Mouse (Mus musculus) mesoderm, embryonic 11.5 days (tissue): ENCODE data around the gene 4933427D14Rik.

Source experiments
- DNase-seq: peaks from one replicate; pipeline ENCODE4 v3.0.0-alpha.2; 2012; ENCODE audit warnings: low read depth, low spot score

Gene 4933427D14Rik

DNA sequence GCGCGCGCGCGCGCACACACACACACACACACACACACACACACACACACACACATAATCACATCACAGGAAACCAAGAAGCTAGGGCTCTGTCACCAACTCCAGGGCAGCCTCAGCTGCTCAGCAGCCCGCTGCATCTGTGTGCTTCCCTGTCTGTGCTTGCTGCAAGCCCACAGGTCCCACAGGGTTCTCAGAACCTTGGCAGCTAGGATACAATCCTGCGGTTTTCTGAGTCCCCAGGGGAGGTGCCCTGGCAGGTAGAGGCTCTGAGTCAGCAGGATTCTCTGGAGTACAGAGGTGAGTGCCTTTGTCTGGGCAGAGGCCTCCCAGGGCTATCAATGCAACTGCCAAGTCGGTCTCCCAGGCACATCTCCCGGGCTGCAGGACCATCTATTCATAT, 64.4 kb downstream of the 4933427D14Rik start:
- DNase-seq = no peak

DNA sequence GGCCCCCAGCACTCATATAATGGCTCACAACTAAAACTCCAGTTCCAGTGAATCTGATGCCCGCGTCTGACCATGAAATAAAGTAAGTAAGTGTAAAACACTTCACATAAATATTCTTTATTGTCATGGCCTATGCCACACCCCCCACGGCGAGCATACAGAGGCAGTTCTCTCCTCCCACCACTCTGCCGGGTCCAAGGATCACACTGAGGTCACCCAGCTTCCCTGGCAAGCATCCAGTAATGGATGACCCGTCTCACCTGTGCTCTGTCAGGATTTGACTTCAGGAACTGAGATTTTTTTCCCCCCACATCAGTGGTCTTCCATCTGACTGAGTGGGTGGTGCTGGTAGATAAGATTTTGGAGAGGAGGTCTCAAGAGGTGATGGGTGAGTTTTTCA, 67.1 kb downstream of the 4933427D14Rik start:
- no peak for DNase-seq

DNA sequence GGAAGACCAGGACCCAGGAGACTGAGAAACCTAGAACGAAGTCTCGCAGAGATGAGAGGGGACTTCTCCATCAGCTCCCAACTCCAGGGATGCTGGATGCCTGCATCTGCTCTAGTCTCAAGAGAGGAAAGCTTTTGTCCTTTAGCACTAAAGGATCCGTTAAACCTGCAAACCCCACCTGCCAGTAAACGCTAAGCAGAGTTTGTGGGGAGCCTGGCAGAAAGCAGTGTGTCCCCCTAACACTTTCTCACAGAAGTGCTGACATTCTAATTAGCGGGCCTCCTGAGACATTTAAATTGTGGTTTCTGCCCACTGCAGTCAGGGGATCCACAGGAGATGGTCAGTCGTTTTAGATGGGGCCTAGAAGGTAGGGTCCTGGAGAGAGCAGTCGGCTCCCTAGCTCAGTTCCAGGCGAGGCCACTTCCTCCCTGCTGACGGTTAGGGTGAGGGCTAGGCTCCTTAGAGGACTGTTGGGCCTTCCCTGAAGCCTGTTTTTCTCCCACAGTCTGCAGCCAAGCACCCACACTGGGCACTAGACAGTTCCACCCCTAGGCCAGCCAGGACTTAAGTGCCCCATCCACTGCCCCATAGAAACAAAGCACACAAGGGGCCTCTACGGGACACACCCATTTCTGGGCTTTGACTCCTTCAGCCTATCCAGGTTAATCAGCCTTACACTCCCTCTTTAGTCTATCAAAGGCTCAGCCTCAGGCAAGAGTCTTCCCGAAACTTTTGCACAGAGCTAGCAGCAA, 70.9 kb downstream of the 4933427D14Rik start:
- no peak for DNase-seq

DNA sequence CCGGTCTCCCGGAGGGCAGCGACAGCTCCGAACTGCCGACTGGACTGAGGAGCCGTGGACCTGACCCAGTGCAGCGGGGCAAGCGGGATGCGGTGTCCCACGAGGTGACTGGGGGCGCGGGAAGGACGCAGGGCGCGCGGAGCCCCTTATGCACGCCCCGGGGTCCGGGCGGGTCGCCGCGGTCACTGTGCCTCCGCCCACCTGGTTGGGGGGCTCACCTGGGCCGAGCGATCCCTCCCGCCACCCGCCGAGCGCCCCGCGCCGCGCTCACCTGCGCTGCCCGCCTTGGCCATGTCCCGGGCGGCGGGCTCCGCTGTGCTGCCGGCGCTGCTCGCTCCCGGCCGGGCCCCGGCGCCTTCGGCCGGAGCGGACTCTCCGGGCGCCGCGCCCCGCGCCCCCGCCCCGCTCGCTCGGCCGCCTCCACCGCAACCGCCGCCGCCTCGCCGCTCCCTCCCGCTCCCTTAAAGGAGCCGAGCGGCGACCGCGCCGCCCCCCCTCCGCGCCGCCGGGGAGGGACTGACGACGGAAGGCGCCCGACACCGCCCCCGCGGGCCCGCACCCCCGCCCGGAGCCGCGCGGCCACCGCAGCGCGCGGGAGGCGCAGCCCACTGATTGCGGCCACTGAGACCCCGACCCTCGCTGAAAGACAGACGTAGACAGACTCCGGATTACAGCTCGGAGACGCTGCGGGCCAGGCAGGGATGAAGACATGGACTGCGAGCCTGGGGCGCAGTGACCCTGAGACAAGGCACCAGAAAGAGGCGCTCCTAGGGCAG, 71.7 kb downstream of the 4933427D14Rik start, which contains the start of gene Pitpnm3:
Gene Pitpnm3, minus strand, starts transcription at position 396 of the 776 bp plus-strand sequence.
- no peak for DNase-seq

DNA sequence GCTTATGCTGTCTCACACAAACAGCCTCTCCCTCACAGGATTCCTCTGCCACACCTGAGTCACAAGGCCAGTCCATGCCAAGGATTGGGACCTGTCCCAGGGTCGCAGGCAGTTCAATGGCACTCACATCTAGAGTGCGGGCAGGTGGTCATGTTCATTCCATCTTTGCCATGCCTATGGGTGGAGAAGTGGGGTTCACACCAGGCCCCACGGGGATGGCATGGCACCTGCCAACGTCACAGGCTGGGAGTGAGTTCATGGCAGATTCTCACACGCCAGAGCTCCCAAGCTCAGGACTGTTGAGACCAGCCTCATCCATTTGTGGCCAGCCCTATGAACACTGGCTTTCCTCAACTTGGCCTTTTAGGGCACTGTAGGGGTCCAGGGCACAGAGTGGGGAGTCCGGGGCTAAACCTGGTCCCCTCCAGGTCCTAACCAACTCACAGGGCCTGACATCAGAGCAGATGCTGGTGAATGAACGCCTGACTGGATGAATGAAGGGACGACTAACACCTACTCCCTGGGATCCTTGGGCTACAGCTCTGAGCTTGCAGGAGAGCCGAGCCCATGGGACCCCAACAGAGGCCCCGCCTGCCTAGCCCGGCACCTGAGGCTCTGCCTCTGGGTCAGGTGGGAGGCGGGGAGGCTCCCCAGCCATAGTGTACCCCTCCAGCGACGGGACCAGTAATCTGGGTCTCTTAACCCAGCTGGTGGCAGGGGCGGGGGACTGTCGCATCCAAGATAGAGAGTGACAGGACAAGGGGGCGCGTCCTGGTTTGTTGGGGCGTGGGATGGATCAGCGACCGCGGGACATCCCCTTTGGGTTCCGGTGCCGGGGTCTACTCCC, 72.5 kb downstream of the 4933427D14Rik start:
- no peak for DNase-seq

DNA sequence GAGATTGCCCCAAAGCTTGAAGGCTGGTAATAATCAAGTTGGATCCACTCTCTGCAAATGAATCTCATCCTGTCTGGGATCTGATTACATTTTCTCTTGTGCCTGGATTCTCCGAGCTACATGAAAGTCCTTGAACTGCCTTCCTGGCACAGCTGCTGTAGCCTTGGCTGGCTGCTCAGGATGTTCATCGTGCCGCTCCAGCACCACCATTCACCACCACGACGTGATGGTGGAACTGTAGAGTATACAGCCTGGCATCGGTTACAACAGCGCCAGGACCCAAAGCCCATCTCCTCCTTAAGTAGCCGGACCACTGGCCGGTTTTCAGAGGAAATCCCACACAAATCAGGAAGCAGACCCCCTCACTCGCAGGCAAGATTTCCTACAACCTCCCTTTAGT, 74.2 kb downstream of the 4933427D14Rik start:
- no peak for DNase-seq

DNA sequence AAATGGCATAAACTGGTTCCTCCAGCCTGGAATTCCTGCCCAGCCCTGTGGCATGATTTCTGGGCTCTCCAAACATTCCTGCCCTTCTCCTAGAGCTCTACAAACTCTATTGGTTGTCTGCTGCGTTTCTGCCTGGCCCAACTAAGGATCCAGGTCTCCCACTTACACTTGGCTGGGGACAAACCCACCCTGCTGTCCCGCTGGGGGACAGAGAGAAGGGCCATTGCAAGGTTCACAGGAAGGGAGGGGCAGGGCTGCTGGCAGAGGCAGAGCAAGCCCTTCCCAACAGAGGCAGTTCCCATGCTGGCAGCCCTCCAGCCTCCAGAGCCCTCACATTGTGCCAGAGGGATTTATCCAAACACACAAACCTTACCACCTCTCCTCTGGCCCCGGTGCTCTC, 75.0 kb downstream of the 4933427D14Rik start:
- DNase-seq = no peak

DNA sequence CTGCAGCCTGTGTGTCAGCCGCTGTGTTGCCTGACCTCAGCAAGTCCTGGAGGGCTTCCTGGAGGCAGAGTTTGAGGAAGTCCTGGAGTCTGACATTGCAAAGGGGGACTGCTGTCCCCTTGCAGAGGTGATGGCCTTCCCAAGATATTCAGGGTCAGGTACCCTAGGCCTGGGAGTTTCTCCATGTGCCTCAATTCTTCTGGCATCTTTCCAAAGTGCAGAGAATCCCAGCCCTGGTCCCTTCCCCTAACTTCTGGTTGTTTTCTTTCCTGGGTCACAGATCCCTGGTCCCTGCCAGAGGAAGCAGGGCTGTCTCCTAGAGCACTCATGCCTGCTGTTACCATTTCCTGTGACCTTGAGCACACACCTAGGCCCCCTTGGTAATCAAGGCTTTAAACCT, 75.6 kb downstream of the 4933427D14Rik start:
- no peak for DNase-seq

DNA sequence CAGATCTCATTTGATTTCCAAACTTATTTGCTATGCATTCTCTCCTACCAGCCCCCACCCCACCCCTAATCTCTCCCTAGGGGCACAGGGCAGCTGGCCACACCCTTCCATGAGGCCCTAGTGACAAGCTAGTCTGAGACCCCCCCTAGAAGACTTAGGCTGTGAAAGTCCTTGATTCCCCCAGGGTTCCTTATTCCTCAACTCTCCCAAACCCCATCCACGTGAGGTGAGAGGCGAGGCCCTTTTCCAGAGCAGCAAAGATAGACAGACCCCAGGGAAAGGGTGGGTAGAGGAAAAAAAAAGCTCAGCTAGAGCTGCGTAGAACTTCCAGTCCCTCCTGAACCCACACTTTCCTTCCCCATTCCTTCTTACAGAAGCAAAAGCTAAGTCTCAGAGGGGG, 76.4 kb downstream of the 4933427D14Rik start:
- no peak for DNase-seq

DNA sequence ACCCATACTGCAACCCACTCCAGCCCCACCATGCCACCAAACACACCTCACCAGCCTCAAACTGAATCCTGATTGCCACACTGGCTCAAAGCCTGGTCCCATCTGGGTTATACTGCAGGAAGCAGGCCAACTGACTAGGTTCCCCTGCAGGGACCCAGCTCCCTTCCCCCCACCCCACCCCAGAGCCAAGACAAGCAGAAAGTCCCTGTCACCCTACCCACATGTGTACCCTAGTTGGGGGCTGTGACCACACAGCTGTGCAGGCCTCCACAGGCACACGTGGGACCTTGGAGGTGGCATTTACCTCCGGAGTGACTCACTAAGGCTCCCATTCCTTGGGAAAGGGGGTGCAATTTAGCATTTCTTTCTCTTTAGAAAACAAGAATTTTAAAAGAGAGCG, 76.8 kb downstream of the 4933427D14Rik start:
- DNase-seq = no peak

DNA sequence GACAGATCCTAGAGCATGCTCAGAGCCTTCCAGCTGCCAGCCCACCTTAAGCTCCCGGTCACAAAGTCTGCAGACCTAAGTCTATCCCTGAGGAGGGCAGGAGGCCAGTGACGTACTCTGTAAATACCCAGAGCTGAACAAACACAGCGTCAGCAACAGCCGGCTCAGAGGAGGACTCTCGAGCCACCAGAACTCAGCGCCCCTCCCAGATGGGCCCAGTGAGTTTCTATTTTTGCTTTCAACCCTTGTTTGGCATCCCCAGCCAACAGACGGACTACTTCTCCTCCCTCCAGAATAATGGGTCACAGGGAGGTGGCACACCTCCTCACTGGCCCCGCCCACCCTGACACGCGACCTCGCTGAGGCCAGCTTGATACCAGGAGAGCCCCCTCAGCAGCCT, 77.2 kb downstream of the 4933427D14Rik start:
- DNase-seq = no peak

DNA sequence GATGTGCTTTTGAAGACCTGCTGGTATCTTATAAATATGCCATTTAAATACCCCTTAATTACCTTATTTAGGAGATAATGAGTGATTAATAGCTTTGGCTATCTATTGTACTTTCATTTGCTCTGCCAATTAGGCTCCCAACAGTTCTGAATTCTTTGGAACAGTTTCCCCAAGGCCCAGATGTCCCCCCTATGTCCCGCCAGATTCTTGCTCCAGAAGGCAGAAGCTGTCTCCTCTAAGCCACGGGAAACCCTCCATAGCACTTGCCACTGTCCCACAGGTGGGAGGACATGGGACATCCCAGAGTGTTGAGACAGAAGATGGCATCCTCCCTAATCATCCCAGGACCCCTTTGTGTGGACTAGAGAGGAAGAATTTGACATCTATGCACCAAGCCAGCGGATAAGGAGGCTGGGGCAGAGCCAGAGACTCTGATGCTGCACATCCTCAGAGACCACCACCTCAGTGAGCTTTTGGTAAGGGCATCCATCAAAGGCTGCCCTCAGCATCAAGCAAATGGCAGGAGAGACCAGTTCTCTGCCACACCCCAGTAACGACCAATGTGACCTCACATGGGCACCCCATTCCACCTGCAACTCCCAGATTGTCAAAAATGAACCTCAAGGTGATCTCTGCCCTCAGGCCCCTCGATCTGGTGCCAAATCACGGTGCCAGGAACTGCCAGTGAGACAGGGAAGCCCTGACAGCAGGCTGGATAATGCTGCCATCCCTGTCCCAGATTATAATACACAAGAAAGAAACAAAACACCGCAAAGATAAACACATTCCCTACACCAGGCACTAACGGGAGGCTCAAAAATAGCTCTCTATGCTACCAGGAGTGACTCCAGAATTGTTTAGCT, 78.0 kb downstream of the 4933427D14Rik start:
- DNase-seq = no peak

DNA sequence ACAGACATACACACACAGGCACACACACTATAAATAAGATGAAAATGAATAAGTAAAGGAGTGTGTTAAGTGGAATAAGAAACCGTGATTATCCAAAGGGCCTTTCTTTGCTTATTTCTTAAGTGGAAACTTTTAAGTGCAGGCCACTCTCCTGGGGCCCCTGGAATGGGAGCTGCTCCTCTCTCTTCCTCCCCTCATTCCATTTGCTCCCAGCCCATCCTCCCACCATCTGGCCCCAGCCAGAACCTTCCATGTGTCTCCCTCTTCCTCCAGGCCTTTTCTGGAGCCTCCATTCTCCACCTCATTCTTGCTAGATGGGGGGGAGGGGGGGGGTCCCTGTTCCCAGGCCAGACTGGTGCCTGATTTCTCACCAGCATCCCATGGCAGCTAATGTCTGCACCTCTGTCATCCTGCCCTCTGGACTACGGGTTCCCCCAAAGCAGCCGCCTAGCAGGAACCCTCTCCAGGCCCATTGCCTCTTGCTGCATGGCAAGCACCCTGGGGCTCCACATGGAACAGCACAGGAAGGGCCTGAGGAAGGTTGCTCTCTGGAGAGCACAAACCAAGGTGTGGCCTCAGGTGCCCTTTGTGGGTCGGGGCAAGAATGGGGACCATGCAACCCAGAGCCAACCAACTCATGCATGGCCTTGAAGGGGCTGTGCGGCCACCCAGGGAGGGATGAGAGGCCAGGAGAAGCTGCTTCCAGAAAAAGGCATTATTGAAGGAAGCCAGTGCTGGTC, 79.6 kb downstream of the 4933427D14Rik start:
- DNase-seq = no peak

DNA sequence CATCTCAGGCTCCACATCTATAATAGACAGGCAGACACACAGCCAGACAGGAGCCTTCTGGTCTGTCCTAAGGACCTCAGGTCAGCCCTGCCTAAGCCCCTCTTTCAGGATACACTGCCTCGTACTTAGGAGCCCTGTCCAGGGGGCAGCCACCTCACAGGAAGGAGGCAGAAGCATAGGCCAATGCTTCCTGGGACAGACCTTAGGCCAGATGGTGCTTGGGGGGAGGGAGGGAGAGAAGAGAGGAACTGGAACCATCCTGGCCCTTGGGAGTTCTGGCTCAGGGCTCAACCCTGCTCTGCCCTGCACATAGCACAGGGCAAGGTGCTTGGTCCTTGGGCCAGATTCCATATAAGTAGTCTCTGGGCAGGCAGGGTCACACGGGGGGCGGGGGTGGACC, 81.5 kb downstream of the 4933427D14Rik start:
- DNase-seq = no peak

DNA sequence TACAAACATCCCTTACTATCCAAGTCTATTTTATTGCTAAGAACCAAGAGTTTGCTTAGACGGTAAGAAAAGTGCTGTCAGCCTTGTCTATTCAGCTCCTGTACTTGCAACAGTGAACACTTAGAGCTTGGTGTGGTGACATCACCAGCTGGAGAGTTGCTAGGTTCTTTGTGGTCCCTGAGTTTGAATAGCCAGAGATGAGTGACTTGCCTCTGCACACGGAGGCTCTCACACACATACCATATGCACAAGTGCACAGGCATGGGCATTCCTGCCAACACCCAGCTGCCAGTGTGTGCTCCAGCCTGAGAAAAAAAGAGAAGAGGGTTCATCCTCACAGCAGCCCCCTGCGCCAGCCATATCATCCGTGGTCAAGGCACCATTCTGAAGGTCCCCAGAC, 83.7 kb downstream of the 4933427D14Rik start:
- no peak for DNase-seq

DNA sequence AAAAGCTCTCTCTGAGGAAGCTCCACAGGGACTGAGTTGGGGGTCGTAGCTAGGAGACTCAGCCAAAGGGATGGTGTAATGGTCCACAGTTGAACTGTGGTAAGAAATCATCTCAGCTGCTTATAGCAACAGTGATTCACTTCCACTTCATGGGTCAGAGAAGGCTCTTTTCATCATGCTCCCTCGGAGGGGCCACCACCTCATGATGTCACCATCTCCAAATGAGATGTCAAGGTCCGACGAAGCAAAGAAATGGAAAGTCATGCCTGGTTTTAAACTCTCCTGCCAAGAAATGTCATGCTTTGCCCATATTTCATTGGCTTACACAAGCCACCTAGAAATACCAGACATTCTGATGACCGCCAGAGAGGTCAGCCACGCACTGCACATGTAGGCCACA, 86.9 kb downstream of the 4933427D14Rik start:
- DNase-seq = no peak

DNA sequence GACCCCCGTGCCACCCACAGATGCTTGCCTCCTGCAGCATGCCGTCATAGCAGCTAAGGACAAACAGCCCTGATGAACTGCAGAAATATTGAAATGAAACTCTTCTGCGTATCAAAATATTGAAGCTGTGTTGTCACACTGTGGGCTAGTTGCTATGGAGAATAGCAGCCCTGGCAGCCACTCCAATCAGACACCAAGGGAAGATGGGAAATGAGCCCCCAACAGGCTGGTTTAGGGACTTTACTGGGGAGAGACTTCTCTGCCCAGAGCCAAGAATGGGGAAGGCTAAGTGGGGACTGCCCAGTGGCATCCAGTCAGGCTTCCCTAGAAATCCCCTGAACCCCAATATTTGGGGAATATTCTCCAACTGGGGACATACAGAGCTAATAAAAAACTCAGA, 88.6 kb downstream of the 4933427D14Rik start:
- DNase-seq = no peak

DNA sequence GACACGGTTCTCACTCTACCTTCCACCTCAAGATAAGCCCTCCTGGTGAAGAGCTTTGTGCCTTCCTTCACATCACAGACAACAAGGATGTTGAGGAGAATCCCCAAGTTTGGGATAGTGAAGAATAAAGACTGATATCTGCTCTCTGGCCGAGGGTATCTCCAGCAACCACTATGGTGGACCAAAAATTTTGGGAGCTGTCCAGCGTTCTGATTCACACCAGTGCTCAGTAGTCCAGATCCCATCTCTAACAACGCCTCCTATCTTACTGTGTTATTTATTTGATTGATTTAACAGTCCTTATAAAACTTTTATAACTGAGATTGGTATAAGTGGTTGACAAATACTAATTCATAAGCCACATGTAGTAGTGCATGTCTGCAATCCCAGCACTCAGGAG, 94.0 kb downstream of the 4933427D14Rik start:
- peak; percentile 27 for DNase-seq

DNA sequence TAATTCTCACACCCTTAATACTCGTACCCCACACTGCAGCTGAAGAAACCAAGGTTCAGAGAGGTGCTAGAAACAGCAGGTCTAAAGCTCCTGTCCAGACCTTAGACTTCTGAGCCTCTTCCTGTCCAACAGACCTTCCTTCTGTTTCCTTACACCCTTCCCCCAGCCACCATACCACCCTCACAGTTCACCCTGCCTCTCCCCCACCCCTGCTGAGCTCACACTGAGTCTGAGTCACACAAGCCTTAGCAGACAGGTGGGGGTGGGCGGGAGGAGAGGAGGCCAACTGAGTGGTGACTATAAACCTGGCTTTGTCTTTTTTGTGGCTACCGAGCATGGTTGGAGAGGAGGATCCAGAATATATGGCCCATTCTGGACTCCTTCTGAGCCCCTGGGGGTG, 96.5 kb downstream of the 4933427D14Rik start:
- DNase-seq = no peak

DNA sequence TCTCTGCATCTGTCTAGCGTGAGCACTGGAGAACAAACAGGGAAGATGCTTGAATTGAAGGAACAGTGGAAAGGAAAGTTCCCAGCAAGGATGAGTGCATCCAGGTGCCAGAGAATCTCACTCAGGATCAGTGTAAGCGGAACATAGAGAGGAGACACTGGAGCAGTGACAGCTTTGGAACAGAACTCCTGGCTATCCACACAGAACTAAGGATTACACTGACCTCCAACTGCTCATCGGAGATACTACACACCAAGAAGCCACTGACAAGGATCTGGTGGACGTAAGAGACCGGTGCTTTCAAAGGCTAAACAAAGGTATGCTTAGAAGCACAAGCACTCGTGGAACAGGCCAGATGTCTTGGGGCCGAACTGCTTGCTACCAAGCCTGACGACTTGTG, 103.0 kb downstream of the 4933427D14Rik start:
- no peak for DNase-seq
